Mouse (Mus musculus): Measurements from ENCODE around the gene Tnfrsf4.

DNA sequence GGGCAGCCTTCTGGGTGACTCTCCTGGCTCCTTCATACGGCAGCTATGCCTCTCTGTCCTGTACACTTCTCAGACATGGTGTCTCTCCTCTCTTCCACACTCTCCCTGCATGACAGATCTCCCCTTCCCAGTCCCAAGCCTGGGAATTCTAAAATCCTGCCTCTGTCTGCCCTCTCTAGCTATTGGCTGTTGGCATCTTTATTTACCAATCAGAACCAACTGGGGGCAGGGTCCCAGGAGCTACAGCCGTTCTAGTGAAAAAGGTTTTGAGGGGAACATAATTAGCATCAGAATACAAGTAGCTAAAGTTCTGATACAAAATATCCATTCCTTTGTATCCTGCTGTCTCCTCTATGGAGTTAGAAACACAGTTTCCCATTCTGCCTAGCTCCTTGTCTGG, 29.9 kb upstream of the Tnfrsf4 start:
- TF ChIP-seq CTCF (IDR thresholded peaks at IDR 0.05) (no peak), EP300 (IDR thresholded peaks at IDR 0.05) (no peak)
